Mouse (Mus musculus) left cerebral cortex, adult 9 months (tissue): ENCODE data around the gene Hist2h3c2.

Source experiments
- DNase-seq, 2 experiments: peaks; one replicate each; pipeline ENCODE4 v3.0.0; 2022; ENCODE audit warnings: low spot score in 2 of 2

Hist2h3c2 gene

DNA sequence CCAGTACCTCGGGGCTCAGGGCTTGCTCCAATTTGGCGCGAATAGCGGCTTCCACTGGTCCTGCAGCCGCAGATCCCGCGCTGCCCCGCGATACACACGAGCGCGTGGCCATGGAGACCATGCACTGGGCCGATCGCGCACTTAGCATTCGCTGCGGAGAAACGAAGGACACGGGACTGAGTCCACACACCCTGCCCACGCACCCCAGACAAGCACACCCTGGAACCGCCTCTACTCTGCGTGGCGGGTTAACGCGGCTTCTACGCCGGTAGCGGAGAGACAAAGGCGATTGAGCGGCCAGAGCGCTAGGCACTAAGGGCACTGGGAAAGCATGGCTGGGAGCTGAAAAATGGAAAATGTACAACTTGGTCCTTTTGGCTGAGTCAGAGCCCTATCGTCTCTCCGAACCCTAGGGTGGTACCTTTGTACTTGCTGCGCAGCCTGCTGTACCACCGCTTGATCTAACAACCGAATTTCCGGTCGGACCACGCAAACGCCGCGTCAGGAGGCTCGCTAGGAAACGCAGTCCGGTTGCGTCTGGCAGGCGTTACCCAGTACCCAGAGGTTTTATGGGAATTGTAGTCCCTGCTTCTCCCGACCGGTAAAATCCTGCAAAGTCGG, 41.7 kb downstream of the Hist2h3c2 start:
- peak; percentile 86 to 94 for DNase-seq

DNA sequence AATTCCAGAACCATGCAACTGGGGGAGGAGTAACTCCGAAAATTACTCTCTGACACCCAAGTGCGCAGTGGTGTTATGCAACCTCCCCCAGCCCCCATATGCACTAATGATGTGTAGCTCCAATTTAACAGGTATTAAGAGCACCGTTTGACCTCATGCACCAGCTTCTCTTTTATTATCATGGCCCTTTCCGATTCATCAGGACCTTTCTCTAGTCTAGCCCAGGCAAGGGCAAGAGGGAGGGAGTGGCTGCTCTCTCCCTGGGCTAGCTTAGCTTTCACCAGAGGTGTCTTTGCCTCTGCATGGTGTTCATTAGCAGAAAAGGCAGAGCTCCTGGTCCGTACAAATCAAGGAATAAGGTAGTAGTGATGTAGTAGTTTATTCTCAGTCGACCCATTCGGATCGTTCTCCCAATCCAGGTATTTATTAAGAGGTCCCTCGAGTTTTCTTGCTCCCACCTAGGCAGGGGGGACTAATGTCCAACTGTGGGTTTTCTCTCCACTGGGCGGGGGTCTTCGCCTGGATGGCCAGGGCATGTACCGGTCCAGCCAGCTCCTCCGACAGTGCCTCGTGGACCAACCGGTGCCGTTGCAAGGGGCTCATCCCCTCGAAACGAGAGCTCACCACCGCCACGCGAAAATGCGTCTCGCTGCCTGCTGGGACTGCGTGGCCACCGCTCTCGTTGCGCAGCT, 42.3 kb downstream of the Hist2h3c2 start:
- DNase-seq, result no peak

DNA sequence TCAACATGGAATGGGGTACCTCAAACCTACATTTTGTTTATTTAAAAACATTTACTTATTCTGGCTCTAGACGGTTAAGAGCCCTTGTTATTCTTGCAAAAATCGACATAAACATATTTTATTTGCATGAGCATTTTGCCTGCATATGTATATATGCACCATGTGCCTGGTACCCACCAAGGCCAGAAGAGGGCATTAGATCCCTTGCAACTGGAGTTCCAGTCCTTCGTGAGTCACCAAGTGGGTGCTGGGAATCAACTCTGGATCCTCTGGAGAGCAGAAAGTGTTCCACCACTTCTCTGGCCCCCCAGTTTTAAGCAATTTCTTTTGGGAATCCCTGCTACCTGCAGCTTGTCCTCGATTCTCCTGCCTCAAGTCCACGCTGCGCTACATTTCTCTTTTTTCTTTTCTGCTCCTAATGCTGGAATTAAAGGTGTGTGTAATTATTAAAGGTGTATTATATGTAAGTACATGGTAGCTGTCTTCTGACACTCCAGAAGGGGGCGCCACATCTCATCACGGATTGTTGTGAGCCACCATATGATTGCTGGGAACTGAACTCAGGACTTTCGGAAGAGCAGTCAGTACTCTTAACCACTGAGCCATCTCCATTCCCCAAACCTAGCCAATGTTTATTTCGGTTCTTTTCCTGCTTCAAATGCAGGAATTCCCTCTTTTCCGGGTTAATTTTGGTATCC, 43.2 kb downstream of the Hist2h3c2 start:
- DNase-seq, result no peak

DNA sequence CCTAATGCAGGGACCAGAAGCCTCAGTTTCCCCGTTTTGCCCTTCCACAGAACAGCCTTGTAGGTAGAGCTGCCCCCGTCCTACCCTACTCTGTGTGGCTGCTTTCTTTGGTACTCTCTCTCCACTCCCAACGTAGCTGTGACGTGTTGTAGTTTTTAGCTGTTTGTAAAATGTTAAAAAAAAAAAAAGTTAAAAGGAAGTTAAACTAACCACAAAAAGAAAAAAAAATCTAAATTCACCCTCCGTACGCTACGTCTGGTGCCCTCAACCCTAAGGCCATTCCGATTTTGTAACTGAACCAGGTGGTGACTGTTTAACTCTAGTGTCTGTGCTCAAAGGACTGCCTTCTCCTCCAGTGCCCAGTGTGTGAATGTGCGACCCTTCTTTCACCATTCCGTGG, 44.0 kb downstream of the Hist2h3c2 start:
- no peak for DNase-seq

DNA sequence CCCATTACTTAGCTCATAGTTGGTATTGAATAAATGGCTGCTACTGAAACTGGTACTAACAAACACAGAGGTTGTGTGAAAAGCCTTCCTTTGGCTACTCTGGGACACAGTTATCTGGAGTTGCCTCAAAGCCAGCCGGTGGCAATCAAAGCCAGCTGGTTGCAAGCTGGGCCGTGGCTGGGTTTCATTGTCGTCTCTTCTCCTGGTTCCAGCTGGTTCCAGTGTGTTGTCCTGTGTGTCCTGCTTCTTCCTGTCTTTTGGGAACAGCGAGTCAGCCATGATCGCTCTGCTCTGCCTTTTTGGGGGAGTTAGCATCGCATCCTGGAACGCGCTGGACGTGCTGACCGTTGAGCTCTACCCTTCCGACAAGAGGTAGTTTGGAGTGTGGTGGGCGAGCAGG, 46.0 kb downstream of the Hist2h3c2 start:
- no peak for DNase-seq
